Mouse (Mus musculus): ENCODE results near the gene Traf2.

- no peak for TF ChIP-seq CTCF (IDR thresholded peaks at IDR 0.05; ENCODE audit: low read depth)
- TF ChIP-seq EP300 (IDR thresholded peaks at IDR 0.05; ENCODE audit: low read depth) = no peak
These were observed 28.8 kb upstream of the Traf2 start for GRCm38 (mm10) chr2:25575432-25576027.

Data from liver, postnatal 0 days (tissue).